In genomic region chr6:72921081-72921480, GRCm38 (mm10) we compare ENCODE assay signal across 26 mouse cellular contexts. TPM values are rescaled to one million over a fixed set of nuclear protein-coding genes. Genes with fewer than 3 reads are reported as not detected.
DNase-seq lines count a peak whose midpoint lies in the region; ATAC-seq and TF ChIP-seq lines count a peak whose summit lies in the region.
"Had no signal": no experiment of that assay in that cellular context is flagged by ENCODE, and none has a peak within 500 bp of the region (broad histone marks: within the 10 kb centered on the region; RNA-seq: fewer than 3 reads in every experiment).

No protein-coding gene starts in this region.

- no peak overlapping the region for H3K4me3 ChIP-seq in heart, embryonic 12.5 days
- peak overlapping the region; percentile 32 for H3K4me3 ChIP-seq in E14TG2a.4 (replicated peaks; ENCODE audit: low read length)
- H3K4me3 ChIP-seq: embryonic facial prominence, embryonic 13.5 days; embryonic facial prominence, embryonic 15.5 days; erythroblast, embryonic 14.5 days; forebrain, embryonic 10.5 days; forebrain, embryonic 12.5 days had no signal

- DNase-seq in heart, postnatal 14 days: no peak
- peak; percentile 64 for DNase-seq in ZHBTc4 (ENCODE audit: low read depth, low spot score)
- no peak for DNase-seq in adrenal gland, adult 2 months
- DNase-seq: adrenal gland, postnatal 10 days; adrenal gland, postnatal 25 days; B cell, adult 2 months; cerebellum, adult 11 months; cerebellum, adult 18-20 months; cerebellum, adult 8-10 months; cerebellum, adult 9-11 months; cerebellum, postnatal 14 days; cerebellum, postnatal 36 days; embryo, embryonic 11 days had no signal

- H3K36me3 ChIP-seq in heart, embryonic 12.5 days: no peaks in the 10 kb centered on the region
- H3K36me3 ChIP-seq in E14TG2a.4 (ENCODE audit: insufficient read depth, low read length): no peaks in the 10 kb centered on the region
- H3K36me3 ChIP-seq: embryonic facial prominence, embryonic 13.5 days; embryonic facial prominence, embryonic 15.5 days; forebrain, embryonic 10.5 days; forebrain, embryonic 12.5 days; G1E had no signal

- H3K9ac ChIP-seq in heart, embryonic 12.5 days: no peak overlapping the region
- H3K9ac ChIP-seq: embryonic facial prominence, embryonic 13.5 days; embryonic facial prominence, embryonic 15.5 days; forebrain, embryonic 12.5 days had no signal

- intact Hi-C loops in heart, postnatal 14 days (cut with DNase I): no loop called here

- no peak for TF ChIP-seq CTCF in E14TG2a.4 (conservative IDR thresholded peaks at IDR 0.05; ENCODE audit: low read length)

- 0 out of 2 replicates have a peak, but pooled peaks have one; percentile 39 for ATAC-seq in heart, embryonic 12.5 days (ENCODE audit: insufficient number of reproducible peaks, low FRiP score)
- no peak for ATAC-seq in CD4-positive, CD25-positive, alpha-beta regulatory T cell, adult 4 months
- ATAC-seq: activated CD4-positive, CD25-positive, alpha-beta regulatory T cell, adult 4 months; forebrain, embryonic 14.5 days; forebrain, embryonic 16.5 days; Patski had no signal

- no peaks in the 10 kb centered on the region for H3K27me3 ChIP-seq in heart, embryonic 12.5 days (replicated peaks)
- no peaks in the 10 kb centered on the region for H3K27me3 ChIP-seq in E14TG2a.4 (ENCODE audit: insufficient read depth, low read length)
- H3K27me3 ChIP-seq: embryonic facial prominence, embryonic 13.5 days; embryonic facial prominence, embryonic 15.5 days; Patski had no signal

- 85% methylated on average over 3 of the region's 3 CpGs for WGBS in heart, embryonic 12.5 days

- H3K9me3 ChIP-seq in heart, embryonic 12.5 days (replicated peaks): no peaks in the 10 kb centered on the region
- H3K9me3 ChIP-seq in E14TG2a.4 (ENCODE audit: low read length): peaks cover 12% of the 10 kb centered on the region
- H3K9me3 ChIP-seq: embryonic facial prominence, embryonic 13.5 days; embryonic facial prominence, embryonic 15.5 days; forebrain, embryonic 10.5 days; forebrain, embryonic 12.5 days; G1E had no signal

- H3K27ac ChIP-seq in heart, embryonic 12.5 days (ENCODE audit: poor library complexity, severe bottlenecking): no peak overlapping the region
- H3K27ac ChIP-seq: embryonic facial prominence, embryonic 13.5 days; embryonic facial prominence, embryonic 15.5 days; forebrain, embryonic 10.5 days; forebrain, embryonic 12.5 days had no signal

- no peaks in the 10 kb centered on the region for H3K4me1 ChIP-seq in heart, embryonic 12.5 days (replicated peaks)
- peaks cover 80% of the 10 kb centered on the region for H3K4me1 ChIP-seq in E14TG2a.4 (replicated peaks; ENCODE audit: low read depth, low read length)
- H3K4me1 ChIP-seq: embryonic facial prominence, embryonic 13.5 days; embryonic facial prominence, embryonic 15.5 days; forebrain, embryonic 12.5 days had no signal

- H3K4me2 ChIP-seq in heart, embryonic 12.5 days: no peak overlapping the region
- H3K4me2 ChIP-seq: embryonic facial prominence, embryonic 13.5 days; embryonic facial prominence, embryonic 15.5 days; forebrain, embryonic 12.5 days had no signal

RNA-seq across cellular contexts. Expression of gene Kcmf1, which starts 21.3 kb away (rescaled TPM):
- polyA plus RNA-seq in heart, embryonic 12.5 days (2016; fragmentation: Nextera tagmentation; extraction: Ambion mirVana): 46.2 and 50.8 TPM in 2 replicates
- 10 to 100 TPM; 84.8 to 85.3 TPM for total RNA-seq in heart, postnatal 14 days (2021)
- 10 to 100 TPM in 1 of 2 experiments, 1 to 10 TPM in 1; 7.4 to 13.1 TPM for polyA plus RNA-seq in CD4-positive, CD25-positive, alpha-beta regulatory T cell, adult 4 months (2017; shearing (Covaris generic))
- total RNA-seq in adrenal gland, adult 2 months (2021): 100 to 1,000 TPM in 1 of 2 experiments, 10 to 100 TPM in 1; 77.9 to 108 TPM
- polyA plus RNA-seq in adrenal gland, adult 2 months (2012; rRNA removed): 213 and 217 TPM in 2 replicates

RNA-seq across cellular contexts. Expression of gene Tmsb10, which starts 37.5 kb away (rescaled TPM):
- polyA plus RNA-seq in heart, embryonic 12.5 days (2016; fragmentation: Nextera tagmentation; extraction: Ambion mirVana): 2,303 and 2,375 TPM in 2 replicates
- 100 to 1,000 TPM; 220 to 281 TPM for total RNA-seq in heart, postnatal 14 days (2021)
- polyA plus RNA-seq in CD4-positive, CD25-positive, alpha-beta regulatory T cell, adult 4 months (2017; shearing (Covaris generic)): 1,000 to 10,000 TPM; 3,536 to 4,629 TPM
- total RNA-seq in adrenal gland, adult 2 months (2021): 100 to 1,000 TPM; 169 to 249 TPM
- 18.0 and 18.5 TPM in 2 replicates for polyA plus RNA-seq in adrenal gland, adult 2 months (2012; rRNA removed)

Comparison
In these comparisons a context has a peak if more than half of its experiments do, and no peak if none do; other contexts are left out.
1. RNA of gene Tmsb10, which starts 37.5 kb away (polyA plus RNA-seq): 3,536 to 4,629 TPM in CD4-positive, CD25-positive, alpha-beta regulatory T cell, adult 4 months and 2,303 to 2,375 TPM in heart, embryonic 12.5 days; 18.0 to 18.5 TPM in adrenal gland, adult 2 months; every median in the first group is over 100 times any median in the second.